Mouse (Mus musculus) cortical plate, adult 2 months (tissue): ENCODE data around the gene Akap11.

Source experiments
- CTCF ChIP-seq: fragments of 200-500 bp; IDR thresholded peaks from 2 replicates; pipeline ENCODE4 v1.5.1; 2011; ENCODE audit warnings: mild to moderate bottlenecking, control low read depth, low read length; ENCODE audit not compliant: insufficient read depth; ENCODE audit errors: extremely low read depth
- POLR2A ChIP-seq: fragments of 200-500 bp; IDR thresholded peaks from 2 replicates; pipeline ENCODE4 v1.6.1; 2011; ENCODE audit warnings: mild to moderate bottlenecking, low read length, control low read depth; ENCODE audit not compliant: insufficient read depth; ENCODE audit errors: extremely low read depth

GRCm38 (mm10) chr14:78448017-78448416, 88.6 kb downstream of the Akap11 start:
- TF ChIP-seq POLR2A = no peak
- no peak for TF ChIP-seq CTCF
